Mouse (Mus musculus) CD4-positive, CD25-positive, alpha-beta regulatory T cell (primary cell): ENCODE results near the gene Dclk1. TPM values are rescaled to one million over a fixed set of nuclear protein-coding genes. Genes with fewer than 3 reads are reported as not detected.

ENCODE experiments used
- polyA plus RNA-seq: library from polyadenylated mRNA; unstranded; fragments of 100-300 nt; shearing (Covaris generic); gene quantifications from one replicate; pipeline ENCODE4 v1.2.1, GENCODE M21; 2017

The Dclk1 gene
- polyA plus RNA-seq: 0.10 TPM

DNA sequence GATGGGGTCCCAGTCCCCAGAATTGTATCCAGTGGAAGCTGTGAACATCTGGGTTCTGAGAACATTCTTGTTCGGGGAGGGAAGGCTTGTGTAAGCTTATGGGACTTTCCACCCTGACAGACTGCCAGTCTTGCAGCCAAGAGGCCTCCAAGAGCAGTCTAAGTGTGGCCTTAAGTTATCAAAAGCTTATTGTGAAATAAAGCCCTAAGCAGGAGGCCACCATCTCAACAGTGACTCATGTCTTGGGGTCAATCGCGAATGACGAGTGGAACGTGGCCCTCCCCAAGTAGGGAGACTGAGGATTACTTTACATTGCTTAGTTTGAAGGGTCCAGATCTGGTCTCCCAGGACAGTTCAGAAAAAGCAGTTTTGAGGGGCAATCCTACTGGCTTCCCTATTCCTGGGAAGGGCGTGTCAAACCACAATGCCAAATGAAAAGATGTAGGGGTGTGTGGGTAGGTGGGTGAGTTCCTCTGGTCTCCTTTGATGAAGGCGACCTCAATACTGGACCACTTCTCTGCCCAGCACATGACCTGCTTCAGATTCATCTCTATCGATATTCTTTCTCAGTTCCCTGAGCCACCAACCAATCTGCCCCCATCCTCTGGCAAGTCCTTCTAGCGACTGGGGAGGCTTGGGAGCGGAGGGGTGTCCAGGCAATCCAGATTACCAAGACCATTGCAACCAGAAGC lies at the start of gene Dclk1:
TSS of gene Dclk1 (plus strand) at position 635 of the 692 bp plus-strand sequence.

DNA sequence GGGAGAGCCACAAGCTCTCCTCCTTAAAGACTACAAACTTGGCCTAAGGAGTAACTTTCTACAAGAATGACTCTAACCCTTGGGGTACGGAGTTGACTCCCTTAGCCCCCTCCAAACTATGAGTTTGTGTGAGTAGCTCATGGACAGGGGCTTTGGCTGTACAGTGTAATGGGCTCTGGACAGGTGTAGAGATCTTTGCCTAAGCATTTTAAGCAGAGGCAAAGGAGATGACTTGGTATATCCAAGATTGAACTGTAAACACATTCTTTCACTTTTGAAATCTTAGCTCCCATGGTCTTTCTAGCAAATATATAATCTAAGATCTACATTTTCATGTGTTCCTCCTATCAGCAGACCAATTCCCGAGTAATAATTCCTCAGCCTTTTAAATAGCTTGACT lies 229.9 kb downstream of the Dclk1 start, which contains the start of gene Gm21954:
TSS of gene Gm21954 (minus strand) at position 101 of the 400 bp plus-strand sequence.

Other genes with a start within 250 kb of the Dclk1 start
- gene Ccna1, start 186.9 kb upstream of the Dclk1 start, polyA plus RNA-seq: not detected
- gene Spg20, start 130.3 kb upstream of the Dclk1 start, polyA plus RNA-seq: 29.9 TPM
- gene Ccdc169, start 105.0 kb upstream of the Dclk1 start, polyA plus RNA-seq: not detected
- gene Sohlh2, start 60.3 kb upstream of the Dclk1 start, polyA plus RNA-seq: not detected
- gene Gm21954, start 229.8 kb downstream of the Dclk1 start, polyA plus RNA-seq: not detected